Mouse (Mus musculus) ES-Bruce4 (cell line): ENCODE results near the gene Ipo5. TPM values are rescaled to one million over a fixed set of nuclear protein-coding genes. Genes with fewer than 3 reads are reported as not detected.

Experiments
- H3K27ac ChIP-seq: 2 replicates; pipeline ENCODE4 v1.5.1; 2012; ENCODE audit warnings: low read length, inconsistent platforms; ENCODE audit not compliant: insufficient read depth
- H3K27me3 ChIP-seq: 2 replicates; pipeline ENCODE4 v1.6.1; 2012; ENCODE audit warnings: mild to moderate bottlenecking, low read length, inconsistent platforms; ENCODE audit not compliant: control insufficient read depth, poor library complexity, insufficient read depth, severe bottlenecking
- H3K36me3 ChIP-seq: 2 replicates; pipeline ENCODE4 v1.6.1; 2012; ENCODE audit warnings: inconsistent platforms, mild to moderate bottlenecking, low read length, moderate library complexity; ENCODE audit not compliant: control insufficient read depth, poor library complexity, insufficient read depth, severe bottlenecking
- H3K4me1 ChIP-seq: one replicate; pipeline ENCODE4 v1.8.1; 2011; ENCODE audit warnings: low read length; ENCODE audit not compliant: control insufficient read depth, insufficient read depth
- H3K4me3 ChIP-seq: 2 replicates; pipeline ENCODE4 v1.5.1; 2011; ENCODE audit warnings: low read depth, mild to moderate bottlenecking, low read length
- H3K9ac ChIP-seq: 2 replicates; pipeline ENCODE4 v1.6.1; 2012; ENCODE audit warnings: low read depth, mild to moderate bottlenecking, inconsistent platforms; ENCODE audit not compliant: poor library complexity, severe bottlenecking
- H3K9me3 ChIP-seq: replicated peaks from 2 replicates; pipeline ENCODE4 v1.6.1; 2012; ENCODE audit warnings: mild to moderate bottlenecking, low read length, inconsistent platforms; ENCODE audit not compliant: control insufficient read depth, poor library complexity, insufficient read depth, severe bottlenecking
- CTCF ChIP-seq: IDR thresholded peaks from one replicate; pipeline ENCODE4 v1.8.1; 2011; ENCODE audit warnings: low read depth, low read length
- EP300 ChIP-seq: IDR thresholded peaks from 2 replicates; pipeline ENCODE4 v1.6.1; 2011; ENCODE audit warnings: low read depth, low read length; ENCODE audit not compliant: insufficient read depth
- POLR2A ChIP-seq: IDR thresholded peaks from one replicate; pipeline ENCODE4 v1.8.1; 2011; ENCODE audit warnings: low read length; ENCODE audit not compliant: insufficient read depth
- polyA plus RNA-seq: library from polyadenylated mRNA; stranded (reverse); fragments of >200 nt; gene quantifications from 2 replicates; pipeline ENCODE4 v1.2.4, GENCODE M21; 2011; ENCODE audit warnings: low read depth; ENCODE audit not compliant: missing spikeins, insufficient read depth, insufficient read length

Ipo5 gene
- polyA plus RNA-seq, 1 experiment: 468 TPM

GRCm38 (mm10) chr14:120947104-120947503 lies 36.1 kb downstream of the Ipo5 start:
- Histone ChIP-seq H3K4me1 (no peaks in the 10 kb centered on the region), H3K27ac (no peak overlapping the region), H3K27me3 (no peaks in the 10 kb centered on the region), H3K36me3 (peaks cover 48% of the 10 kb centered on the region), H3K9me3 (no peaks in the 10 kb centered on the region), H3K4me3 (no peak overlapping the region), H3K9ac (no peak overlapping the region)
- TF ChIP-seq EP300 (no peak), POLR2A (no peak), CTCF (no peak)

GRCm38 (mm10) chr14:120949002-120949401 lies 38.0 kb downstream of the Ipo5 start:
- TF ChIP-seq POLR2A: no peak
- peak; percentile 62 for TF ChIP-seq CTCF
- TF ChIP-seq EP300: no peak
- no peaks in the 10 kb centered on the region for H3K9me3 ChIP-seq
- H3K4me3 ChIP-seq: no peak overlapping the region
- no peak overlapping the region for H3K27ac ChIP-seq
- H3K4me1 ChIP-seq: no peaks in the 10 kb centered on the region
- H3K9ac ChIP-seq: no peak overlapping the region
- peaks cover 33% of the 10 kb centered on the region for H3K36me3 ChIP-seq
- no peaks in the 10 kb centered on the region for H3K27me3 ChIP-seq

DNA sequence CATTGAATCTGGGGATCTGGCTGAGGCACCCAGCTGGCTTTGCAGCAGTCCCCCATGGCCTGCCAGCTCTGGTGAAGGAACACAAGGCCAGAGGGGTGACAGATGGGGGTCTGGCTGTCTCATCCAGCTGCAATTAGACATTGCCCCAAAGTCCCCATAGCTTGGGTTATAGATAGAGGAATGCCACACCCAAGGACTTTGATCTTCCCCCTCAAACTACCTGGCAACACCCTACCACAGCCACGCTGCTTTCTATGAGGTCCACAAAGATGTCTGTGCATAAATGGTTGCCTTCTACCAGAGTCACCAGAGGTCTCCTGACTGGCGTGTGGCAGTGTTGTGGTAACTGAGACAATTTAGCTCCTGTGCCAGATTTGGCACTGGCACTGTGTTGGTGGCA lies 39.0 kb downstream of the Ipo5 start:
- H3K36me3 ChIP-seq: peaks cover 23% of the 10 kb centered on the region
- H3K27ac ChIP-seq: no peak overlapping the region
- no peaks in the 10 kb centered on the region for H3K4me1 ChIP-seq
- no peak for TF ChIP-seq EP300
- no peak for TF ChIP-seq POLR2A
- no peak for TF ChIP-seq CTCF
- H3K27me3 ChIP-seq: no peaks in the 10 kb centered on the region
- H3K4me3 ChIP-seq: no peak overlapping the region
- H3K9me3 ChIP-seq: no peaks in the 10 kb centered on the region
- no peak overlapping the region for H3K9ac ChIP-seq

GRCm38 (mm10) chr14:120952434-120952833 lies 41.4 kb downstream of the Ipo5 start:
- H3K9ac ChIP-seq: no peak overlapping the region
- no peak overlapping the region for H3K27ac ChIP-seq
- TF ChIP-seq POLR2A: no peak
- peak; percentile 48 for TF ChIP-seq CTCF
- H3K9me3 ChIP-seq: no peaks in the 10 kb centered on the region
- H3K4me1 ChIP-seq: no peaks in the 10 kb centered on the region
- H3K27me3 ChIP-seq: no peaks in the 10 kb centered on the region
- peaks cover 3% of the 10 kb centered on the region; the same call in 1 of the 2 replicates for H3K36me3 ChIP-seq
- no peak overlapping the region for H3K4me3 ChIP-seq

GRCm38 (mm10) chr14:120960551-120960950 lies 49.5 kb downstream of the Ipo5 start:
- no peak overlapping the region for H3K9ac ChIP-seq
- H3K4me3 ChIP-seq: no peak overlapping the region
- TF ChIP-seq POLR2A: no peak
- TF ChIP-seq EP300: no peak
- no peak for TF ChIP-seq CTCF
- H3K4me1 ChIP-seq: no peaks in the 10 kb centered on the region
- H3K9me3 ChIP-seq: no peaks in the 10 kb centered on the region
- H3K27me3 ChIP-seq: no peaks in the 10 kb centered on the region
- H3K27ac ChIP-seq: no peak overlapping the region
- no peaks in the 10 kb centered on the region for H3K36me3 ChIP-seq

DNA sequence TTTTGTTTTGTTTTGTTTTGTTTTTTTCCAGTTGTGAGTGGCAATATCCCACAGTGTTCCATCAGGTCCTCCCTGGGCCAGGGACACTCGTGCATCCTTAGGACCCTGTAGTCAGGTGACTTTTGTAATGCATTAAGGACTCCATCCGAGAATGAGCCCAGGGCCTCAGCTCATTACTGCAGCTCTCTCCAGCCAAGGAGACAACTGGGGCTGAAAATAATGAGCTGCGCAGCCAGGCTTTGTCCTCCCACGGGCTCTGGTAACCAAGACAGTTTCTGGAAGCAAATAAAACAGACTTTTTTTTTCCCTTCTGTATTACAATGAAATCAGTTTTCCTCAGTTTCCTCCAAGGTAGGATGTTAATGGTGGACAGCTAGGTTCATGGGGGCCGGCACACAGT lies 50.0 kb downstream of the Ipo5 start:
- H3K36me3 ChIP-seq: no peaks in the 10 kb centered on the region
- TF ChIP-seq EP300: no peak
- no peak for TF ChIP-seq CTCF
- TF ChIP-seq POLR2A: no peak
- H3K9ac ChIP-seq: no peak overlapping the region
- no peak overlapping the region for H3K4me3 ChIP-seq
- no peaks in the 10 kb centered on the region for H3K9me3 ChIP-seq
- H3K4me1 ChIP-seq: no peaks in the 10 kb centered on the region
- H3K27ac ChIP-seq: no peak overlapping the region
- H3K27me3 ChIP-seq: no peaks in the 10 kb centered on the region
